Mouse (Mus musculus) lung, adult 2 months (tissue): ENCODE data around the gene Gnat2.

Experiments
- CTCF ChIP-seq: fragments of 200-500 bp; IDR thresholded peaks from 2 replicates; pipeline ENCODE4 v1.5.1; 2011; ENCODE audit warnings: mild to moderate bottlenecking, low read length, control low read depth; ENCODE audit not compliant: insufficient read depth
- POLR2A ChIP-seq: fragments of 200-500 bp; IDR thresholded peaks from 2 replicates; pipeline ENCODE4 v1.6.1; 2011; ENCODE audit warnings: low read depth, mild to moderate bottlenecking, control low read depth, low read length, borderline replicate concordance; ENCODE audit errors: extremely low read depth

DNA sequence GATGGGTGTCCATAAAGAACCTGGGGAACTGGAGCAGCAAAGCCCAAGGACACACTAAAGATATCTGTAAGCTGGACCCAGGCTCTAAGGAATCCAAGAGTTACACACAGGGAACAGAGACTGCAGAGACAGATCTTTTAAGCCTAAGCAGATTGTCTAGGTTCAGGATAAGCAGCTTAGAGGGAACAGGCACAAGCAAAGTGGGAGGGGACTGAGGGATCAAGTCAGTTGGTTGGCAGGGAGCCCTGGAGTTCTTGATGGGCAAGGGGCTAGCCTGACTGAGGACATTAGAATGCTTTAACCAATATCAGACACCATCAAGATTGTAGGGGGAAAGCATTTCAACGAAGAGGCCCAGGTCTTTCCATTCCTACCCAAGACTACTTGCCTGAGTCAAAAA, 1.6 kb downstream of the Gnat2 start:
- TF ChIP-seq CTCF (no peak), POLR2A (no peak)
